Mouse (Mus musculus) ES-E14 (cell line): ENCODE measurements around the gene Prpf4b. TPM values are rescaled to one million over a fixed set of nuclear protein-coding genes. Genes with fewer than 3 reads are reported as not detected.

Experiments used
- DNase-seq: peaks from one replicate; pipeline ENCODE4 v3.0.0-alpha.2; 2013; ENCODE audit warnings: low read depth, low spot score
- H3K27ac ChIP-seq: 2 replicates; pipeline ENCODE4 v1.5.1; 2012; ENCODE audit warnings: low read depth, mild to moderate bottlenecking, low read length, moderate library complexity, mixed read lengths; ENCODE audit not compliant: poor library complexity, insufficient read depth, severe bottlenecking
- H3K36me3 ChIP-seq: 2 replicates; pipeline ENCODE4 v1.6.1; 2012; ENCODE audit warnings: mild to moderate bottlenecking, low read length, moderate library complexity, mixed read lengths; ENCODE audit not compliant: control insufficient read depth, poor library complexity, insufficient read depth, severe bottlenecking
- H3K4me1 ChIP-seq, 2 experiments: fragments of 150-350 bp in 1 of 2; sonication (generic) in 1 of 2; 2 replicates each; pipeline ENCODE4 v1.6.1; 2012; ENCODE audit warnings: low read length in 2 of 2, mild to moderate bottlenecking in 1 of 2, mixed read lengths in 1 of 2; ENCODE audit not compliant: control insufficient read depth in 2 of 2, insufficient read depth in 2 of 2, poor library complexity in 1 of 2
- H3K4me3 ChIP-seq, 2 experiments: fragments of 150-350 bp in 1 of 2; sonication (generic) in 1 of 2; 2 replicates each; pipeline ENCODE4 v1.5.1; 2012; ENCODE audit warnings: low read length in 2 of 2, low read depth in 1 of 2, mild to moderate bottlenecking in 1 of 2, mixed read lengths in 1 of 2; ENCODE audit not compliant: insufficient read depth in 1 of 2, poor library complexity in 1 of 2, severe bottlenecking in 1 of 2
- H3K9ac ChIP-seq: 2 replicates; pipeline ENCODE4 v1.6.1; 2012; ENCODE audit warnings: low read depth, mild to moderate bottlenecking, low read length, mixed read lengths; ENCODE audit not compliant: poor library complexity, insufficient read depth, severe bottlenecking
- H3K9me3 ChIP-seq: fragments of 150-350 bp; sonication (generic); 2 replicates; pipeline ENCODE4 v1.6.1; 2012; ENCODE audit warnings: low read depth, mild to moderate bottlenecking, low read length; ENCODE audit not compliant: control insufficient read depth, insufficient read depth
- CHD2 ChIP-seq: IDR thresholded peaks from 2 replicates; pipeline ENCODE4 v1.6.1; 2014; ENCODE audit warnings: mild to moderate bottlenecking, low read depth, low read length, inconsistent platforms
- HCFC1 ChIP-seq: IDR thresholded peaks from 2 replicates; pipeline ENCODE4 v1.6.1; 2012; ENCODE audit warnings: low read length, inconsistent platforms, borderline replicate concordance; ENCODE audit not compliant: insufficient read depth
- MAFK ChIP-seq: IDR thresholded peaks from 2 replicates; pipeline ENCODE4 v1.6.1; 2014; ENCODE audit warnings: mild to moderate bottlenecking, low read depth, low read length, inconsistent platforms; ENCODE audit not compliant: insufficient read depth
- ZC3H11A ChIP-seq: IDR thresholded peaks from 2 replicates; pipeline ENCODE4 v1.6.1; 2012; ENCODE audit warnings: low read depth, mild to moderate bottlenecking, inconsistent platforms, low read length, borderline replicate concordance
- ZNF384 ChIP-seq: IDR thresholded peaks from 2 replicates; pipeline ENCODE4 v1.6.1; 2012; ENCODE audit warnings: low read depth, low read length, inconsistent platforms
- in situ Hi-C, 2 experiments: fragments of 600-800 bp; cut with MboI; formaldehyde crosslinking; loops; one replicate each; pipeline ENCODE4 v1.15.1; 2025; ENCODE audit warnings: low sequenced_read_pairs in 2 of 2, inconsistent platforms in 1 of 2; ENCODE audit not compliant: unreplicated experiment in 2 of 2
- total RNA-seq: library from RNA; depleted of rRNA; stranded (reverse); fragments of 300-350 nt; gene quantifications from 2 replicates; pipeline ENCODE4 v1.2.3, GENCODE M21; 2012; rRNA removed

The Prpf4b gene
- 74.5 and 85.3 TPM in 2 replicates for total RNA-seq

- Histone ChIP-seq H3K9me3 (no peaks in the 10 kb centered on the region), H3K4me1 (0 out of 4 replicates have a peak, but pooled peaks cover 0 to 2% of the 10 kb centered on the region in 2 experiments), H3K27ac (peak within 1 kb of the TSS; percentile 79), H3K9ac (peak within 1 kb of the TSS; percentile 95), H3K4me3 (peak within 1 kb of the TSS; percentile 70 to 97), H3K36me3 (peaks cover 6% of the 10 kb centered on the region; the same call in 1 of the 2 replicates)
- TF ChIP-seq ZC3H11A (no peak), CHD2 (no peak), HCFC1 (0 out of 2 replicates have a peak, but pooled peaks have one; percentile 46)
- DNase-seq, result peak; percentile 81
- in situ Hi-C loops, result no loop called here
These were observed at the start of gene Prpf4b for GRCm38 (mm10) chr13:34875166-34875710. Gene Prpf4b, plus strand, starts transcription at chr13:34875302.

DNA sequence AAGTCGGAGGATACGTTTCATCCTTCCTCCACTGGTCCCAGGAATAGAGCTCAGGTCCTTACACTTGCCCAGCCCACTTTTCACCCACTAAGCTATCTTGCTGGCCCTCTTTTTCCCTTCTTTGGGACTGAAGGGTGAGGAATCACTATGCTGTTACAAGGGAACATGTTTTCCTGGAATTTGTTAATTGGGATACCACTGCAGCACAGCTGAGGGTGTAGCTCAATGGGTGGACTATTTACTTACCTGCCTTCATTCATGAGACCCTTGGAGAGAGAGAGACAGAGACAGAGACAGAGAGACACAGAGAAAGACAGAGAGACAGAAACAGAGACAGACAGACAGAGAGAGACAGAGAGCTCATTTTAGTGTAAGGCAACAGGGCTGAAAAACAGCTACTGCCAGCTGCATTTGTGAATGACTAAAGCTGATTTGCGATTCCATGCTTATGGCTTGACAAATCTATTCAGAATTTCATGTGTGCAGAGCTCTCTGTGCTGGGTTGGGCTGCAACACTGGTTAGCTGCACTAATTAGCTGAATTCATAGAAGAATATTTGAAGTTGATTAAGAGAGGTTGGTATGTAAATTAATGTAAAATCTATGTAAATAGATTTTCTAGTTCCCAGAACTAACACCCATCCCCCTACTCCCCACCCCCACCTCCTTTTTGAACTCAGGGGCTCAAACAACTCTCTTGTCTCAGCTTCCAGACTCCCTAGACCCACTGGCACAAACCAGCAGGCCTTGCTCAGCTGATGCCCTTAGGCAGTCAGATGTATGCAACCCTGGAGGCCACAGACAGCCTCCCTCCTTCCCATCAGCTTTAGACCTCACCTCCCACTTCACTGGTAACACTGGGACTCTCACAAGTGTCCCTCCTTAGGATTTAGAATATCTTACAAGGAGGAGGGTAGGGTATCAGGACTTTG is 48.1 kb upstream of the Prpf4b start:
- TF ChIP-seq CHD2, result no peak
- no peak for TF ChIP-seq HCFC1
- no peak for TF ChIP-seq MAFK
- TF ChIP-seq ZNF384, result no peak
- no peak for TF ChIP-seq ZC3H11A
- H3K27ac ChIP-seq, result no peak overlapping the region; the same call in 1 of the 2 replicates
- H3K9ac ChIP-seq, result no peak overlapping the region
- H3K36me3 ChIP-seq, result no peaks in the 10 kb centered on the region
- H3K4me3 ChIP-seq, result no peak overlapping the region
- in situ Hi-C loops, result no loop called here
- peaks cover 4 to 20% of the 10 kb centered on the region in 2 experiments; a peak in 3 of 4 replicates for H3K4me1 ChIP-seq
- DNase-seq, result no peak
- H3K9me3 ChIP-seq, result no peaks in the 10 kb centered on the region

GRCm38 (mm10) chr13:34827988-34828882 is 46.9 kb upstream of the Prpf4b start:
- no peaks in the 10 kb centered on the region for H3K9me3 ChIP-seq
- TF ChIP-seq MAFK, result no peak
- TF ChIP-seq ZNF384, result no peak
- no peak for TF ChIP-seq CHD2
- no peak for TF ChIP-seq ZC3H11A
- no peak for TF ChIP-seq HCFC1
- in situ Hi-C loops, result no loop called here
- H3K36me3 ChIP-seq, result no peaks in the 10 kb centered on the region
- no peak overlapping the region for H3K4me3 ChIP-seq
- peaks cover 4 to 20% of the 10 kb centered on the region in 2 experiments; a peak in 3 of 4 replicates for H3K4me1 ChIP-seq
- no peak overlapping the region for H3K9ac ChIP-seq
- no peak for DNase-seq
- peak overlapping the region; percentile 7; the same call in 1 of the 2 replicates for H3K27ac ChIP-seq

DNA sequence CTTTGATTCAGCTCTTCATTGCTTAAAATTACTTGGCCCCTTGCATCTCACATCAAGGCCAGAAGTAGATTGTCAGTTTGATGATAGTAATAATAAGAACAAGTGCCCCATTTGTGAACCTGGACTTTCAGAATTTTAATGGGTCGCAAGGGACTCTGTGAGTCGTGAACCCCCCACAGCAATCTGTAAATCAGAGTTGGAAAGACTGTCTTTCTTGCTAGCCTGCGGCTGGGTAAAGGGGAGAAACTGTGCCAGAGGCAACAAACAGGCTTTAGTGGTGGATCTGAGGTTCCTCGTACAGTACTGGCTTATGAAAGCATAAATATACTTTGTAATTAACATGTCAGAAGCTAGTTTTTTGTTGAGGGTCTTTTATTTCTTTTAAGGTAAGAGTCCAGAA is 32.3 kb upstream of the Prpf4b start:
- DNase-seq, result no peak
- no peak overlapping the region for H3K9ac ChIP-seq
- TF ChIP-seq CHD2 (no peak), HCFC1 (no peak), ZNF384 (no peak), ZC3H11A (no peak), MAFK (no peak)
- no peak overlapping the region for H3K4me3 ChIP-seq
- no peaks in the 10 kb centered on the region for H3K4me1 ChIP-seq
- no peak overlapping the region for H3K27ac ChIP-seq
- no peaks in the 10 kb centered on the region for H3K9me3 ChIP-seq
- no peaks in the 10 kb centered on the region for H3K36me3 ChIP-seq
- in situ Hi-C loops, result no loop called here
